Mouse (Mus musculus): ENCODE measurements at regions not wholly inside any gene's neighbourhood (a gene's known extent, or its start where the extent isn't known, plus 50 kb on each side); places are given as distances from the start of the nearest gene placed in this dataset.

GRCm38 (mm10) chr16:77237272-77237603 lies 223.7 kb downstream of the Usp25 start:
- DNase-seq (ENCODE audit: low spot score in 2 of 2): no peak

GRCm38 (mm10) chr16:77236509-77237271 lies 223.2 kb downstream of the Usp25 start:
- no peak for DNase-seq (ENCODE audit: low spot score in 2 of 2)

GRCm38 (mm10) chr16:77236021-77236420 lies 222.5 kb downstream of the Usp25 start:
- DNase-seq (ENCODE audit: low spot score in 2 of 2): no peak

GRCm38 (mm10) chr16:77235449-77235848 lies 221.9 kb downstream of the Usp25 start:
- DNase-seq (ENCODE audit: low spot score in 2 of 2): no peak
